Mouse (Mus musculus): Measurements from ENCODE around the gene Dock2.

GRCm38 (mm10) chr11:34319282-34319681 lies 464.4 kb downstream of the Dock2 start:
- no peak for TF ChIP-seq CTCF (IDR thresholded peaks at IDR 0.05; ENCODE audit: borderline replicate concordance, control insufficient read depth, extremely low read depth, insufficient read depth, low read length, poor library complexity)
- TF ChIP-seq POLR2A (IDR thresholded peaks at IDR 0.05; ENCODE audit: control insufficient read depth, extremely low read depth, insufficient read depth, low read length, poor library complexity) = no peak
